Mouse (Mus musculus) heart, adult 18-20 months (tissue): ENCODE measurements at regions not wholly inside any gene's neighbourhood (a gene's known extent, or its start where the extent isn't known, plus 50 kb on each side); places are given as distances from the start of the nearest gene placed in this dataset.

Source experiments
- DNase-seq, 2 experiments: peaks; one replicate each; pipeline ENCODE4 v3.0.0; 2021 to 2022; ENCODE audit warnings: mixed read lengths in 1 of 2

DNA sequence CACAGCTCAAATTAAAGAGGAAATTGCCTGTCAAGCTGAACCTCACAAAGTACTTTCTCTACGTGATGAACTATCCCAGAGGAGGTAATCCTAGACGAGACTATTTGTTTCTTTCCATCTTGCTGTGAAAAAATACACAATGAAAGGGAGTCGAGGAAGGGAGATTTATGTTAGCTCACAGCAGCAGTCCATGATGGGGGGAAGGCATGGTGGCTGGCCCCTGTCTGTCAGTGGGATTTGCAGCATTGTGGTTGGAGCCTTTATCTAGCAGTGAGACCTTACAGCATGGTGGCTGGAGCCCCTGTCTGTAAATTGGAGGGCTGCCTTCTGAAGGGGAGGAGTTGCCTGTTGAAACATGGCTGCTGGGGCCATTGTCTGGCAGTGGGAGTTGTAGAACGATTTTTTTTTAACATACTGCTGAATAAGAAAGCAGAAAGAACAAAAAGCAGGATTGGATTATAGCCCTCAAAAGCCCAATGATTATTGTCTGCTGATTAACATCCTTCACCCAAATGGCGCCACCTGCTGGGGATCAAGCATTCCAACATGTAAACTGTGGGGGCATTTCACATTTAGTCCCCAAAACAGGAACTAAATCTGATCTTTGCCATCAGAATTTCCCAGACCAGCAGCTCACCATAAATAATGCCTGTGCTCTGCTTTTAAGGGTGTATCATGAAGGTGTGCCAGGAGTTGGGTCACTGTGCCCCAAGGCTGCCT lies 54.0 kb upstream of the Ripor2 start:
- peak in 1 of 2 experiments; percentile 37 for DNase-seq
